Mouse (Mus musculus): ENCODE measurements around the gene Marveld1.

Marveld1 gene

DNA sequence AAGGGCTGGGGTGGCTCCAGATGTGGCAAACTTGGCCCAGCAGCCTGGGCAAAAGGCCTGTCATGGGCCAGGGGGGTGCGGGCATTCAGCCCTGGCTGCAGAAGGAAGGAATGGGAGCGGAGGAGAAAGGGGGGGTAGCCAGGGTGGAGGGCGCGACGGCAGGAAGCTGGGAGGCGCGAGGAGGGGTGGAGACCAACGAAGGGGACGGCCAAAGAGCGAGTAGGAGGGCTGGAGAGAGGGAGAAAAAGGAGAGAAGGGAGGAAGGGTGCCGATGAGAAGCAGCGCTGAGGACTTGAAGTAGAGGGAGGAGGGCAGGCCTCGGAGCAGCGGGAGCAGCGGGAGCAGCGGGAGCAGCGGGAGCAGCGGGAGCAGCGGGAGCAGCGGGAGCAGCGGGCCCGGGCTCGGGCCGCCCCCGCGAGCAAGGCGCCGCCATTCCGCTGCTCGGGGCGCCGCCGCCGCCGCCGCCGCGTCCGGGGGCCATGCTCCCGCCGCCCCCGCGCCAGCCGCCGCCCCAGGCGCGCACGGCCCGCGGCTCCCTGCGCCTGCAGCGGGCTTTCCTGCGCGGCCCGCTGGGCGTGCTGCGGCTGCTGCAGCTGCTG is at the start of gene Marveld1:
Gene Marveld1, plus strand, starts transcription at position 231 of the 599 bp plus-strand sequence.
- no peak for DNase-seq (ENCODE audit: low read depth, low spot score)

DNA sequence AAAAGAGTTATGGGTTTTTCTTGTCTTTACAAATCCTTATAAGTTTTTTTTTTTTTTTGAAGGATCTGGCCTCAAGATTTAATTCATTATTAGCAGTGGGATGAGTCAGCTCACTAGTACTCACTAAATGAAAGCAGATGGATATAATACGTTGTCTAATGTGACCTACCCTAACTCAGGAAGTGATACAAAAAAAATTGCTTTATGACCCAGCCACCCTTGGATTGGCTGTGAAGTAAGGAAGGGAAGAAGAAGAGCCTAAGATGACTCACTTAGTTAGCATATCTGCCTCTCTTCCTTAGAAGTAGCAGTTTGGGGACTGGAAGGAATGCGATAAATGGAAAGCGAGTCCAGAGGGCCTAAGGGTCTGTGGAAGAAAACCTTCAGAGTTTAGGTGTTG is 47.8 kb upstream of the Marveld1 start:
- DNase-seq (ENCODE audit: low read depth, low spot score), result no peak

DNA sequence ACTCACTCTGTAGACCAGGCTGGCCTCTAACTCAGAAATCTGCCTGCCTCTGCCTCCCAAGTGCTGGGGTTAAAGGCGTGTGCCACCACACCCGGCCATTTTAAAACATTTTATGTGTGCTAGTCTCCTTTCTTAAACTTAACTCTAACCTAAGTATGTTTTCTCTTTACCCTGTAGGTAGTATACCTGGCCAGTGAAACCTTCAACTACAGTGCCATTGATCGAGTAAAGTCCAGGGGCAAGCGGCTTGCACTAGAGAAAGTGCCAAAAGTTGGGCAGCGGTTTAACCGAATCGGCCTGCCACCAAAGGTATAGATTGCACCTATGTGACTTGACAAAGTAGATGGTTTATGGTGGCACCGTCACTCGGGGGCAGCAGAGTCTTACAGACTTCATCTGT is 42.5 kb upstream of the Marveld1 start:
- DNase-seq (ENCODE audit: low read depth, low spot score), result no peak

DNA sequence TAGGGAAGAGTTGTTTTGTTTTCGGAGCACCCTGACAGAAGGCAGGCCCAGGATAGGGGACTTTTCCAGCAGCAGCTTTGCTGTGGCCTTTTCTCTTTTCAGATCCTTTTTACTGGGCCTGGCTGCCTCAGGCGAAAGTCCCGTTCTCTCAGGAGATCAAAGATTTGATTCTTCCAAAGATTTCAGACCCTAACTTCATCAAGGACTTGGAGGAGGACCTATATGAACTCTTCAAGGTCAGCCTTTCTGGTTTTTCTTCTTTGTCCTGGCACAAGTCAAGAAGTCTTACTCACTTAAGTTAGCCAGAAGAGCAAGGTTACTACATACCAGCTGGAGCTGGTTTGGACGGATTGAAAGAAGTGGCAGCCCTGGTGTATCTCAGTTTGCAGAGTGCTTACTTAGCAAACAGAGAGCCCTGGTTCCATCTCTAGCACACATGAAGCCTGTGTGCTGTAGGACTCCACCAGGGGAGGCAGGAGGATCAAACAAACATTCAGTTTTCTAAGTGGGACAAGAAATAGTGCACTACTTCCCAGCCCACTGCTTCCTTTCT is 31.3 kb upstream of the Marveld1 start:
- no peak for DNase-seq (ENCODE audit: low read depth, low spot score)

DNA sequence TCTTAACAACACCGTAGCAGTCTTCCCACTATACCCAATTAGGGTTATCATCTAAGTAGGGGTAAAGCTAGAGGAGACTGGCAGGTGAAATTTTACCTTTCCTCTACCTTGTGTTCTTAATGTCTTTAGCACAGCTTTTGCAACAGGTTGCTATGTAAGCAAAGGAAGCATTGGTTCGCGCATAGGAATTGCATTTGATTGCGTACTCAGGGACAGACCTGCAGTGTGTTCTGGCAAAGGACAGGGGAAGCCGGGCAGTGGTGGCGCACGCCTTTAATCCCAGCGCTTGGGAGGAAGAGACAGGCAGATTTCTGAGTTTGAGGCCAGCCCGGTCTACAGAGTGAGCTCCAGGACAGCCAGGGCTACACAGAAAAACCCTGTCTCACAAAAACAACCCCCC is 29.1 kb upstream of the Marveld1 start:
- DNase-seq (ENCODE audit: low read depth, low spot score), result no peak

DNA sequence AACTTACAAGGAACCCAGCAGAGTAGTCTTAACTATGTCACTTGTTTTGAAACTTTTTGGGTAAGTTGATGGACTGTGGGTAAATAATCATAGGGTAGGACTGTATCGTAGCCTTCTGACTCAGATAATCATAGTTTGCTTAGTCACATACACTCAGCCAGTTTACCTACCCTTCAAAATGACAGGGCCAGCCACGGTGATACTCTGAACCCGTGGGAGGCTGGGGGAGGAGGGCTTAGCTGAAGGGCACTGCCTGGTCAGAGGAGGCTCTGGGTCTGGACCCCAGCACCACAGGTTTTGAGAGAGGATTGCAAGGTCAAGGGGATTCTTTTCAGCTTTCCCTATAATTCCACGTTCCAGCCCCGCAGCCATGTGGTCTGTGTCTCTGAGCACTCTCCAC is 28.6 kb upstream of the Marveld1 start:
- no peak for DNase-seq (ENCODE audit: low read depth, low spot score)

DNA sequence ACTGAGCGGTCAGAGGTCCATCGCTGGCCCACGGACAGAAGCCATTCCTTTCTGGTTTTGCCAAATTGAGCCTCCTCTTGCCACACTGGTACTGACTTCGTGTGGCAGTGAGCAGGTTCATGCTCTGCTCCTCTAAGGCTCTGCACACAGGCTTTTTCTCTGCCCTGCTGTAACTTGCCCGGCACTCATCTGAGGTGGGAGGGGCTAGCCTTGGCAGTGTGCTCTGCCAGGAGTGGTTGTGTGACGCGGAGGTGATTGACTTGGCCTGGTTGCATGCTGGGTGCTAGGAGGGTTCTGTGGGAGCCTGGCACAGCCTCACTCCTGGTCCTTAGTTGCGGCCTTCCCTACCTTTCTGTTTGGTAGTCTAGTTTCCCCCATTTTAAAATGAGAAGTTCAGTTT is 26.7 kb upstream of the Marveld1 start:
- no peak for DNase-seq (ENCODE audit: low read depth, low spot score)

DNA sequence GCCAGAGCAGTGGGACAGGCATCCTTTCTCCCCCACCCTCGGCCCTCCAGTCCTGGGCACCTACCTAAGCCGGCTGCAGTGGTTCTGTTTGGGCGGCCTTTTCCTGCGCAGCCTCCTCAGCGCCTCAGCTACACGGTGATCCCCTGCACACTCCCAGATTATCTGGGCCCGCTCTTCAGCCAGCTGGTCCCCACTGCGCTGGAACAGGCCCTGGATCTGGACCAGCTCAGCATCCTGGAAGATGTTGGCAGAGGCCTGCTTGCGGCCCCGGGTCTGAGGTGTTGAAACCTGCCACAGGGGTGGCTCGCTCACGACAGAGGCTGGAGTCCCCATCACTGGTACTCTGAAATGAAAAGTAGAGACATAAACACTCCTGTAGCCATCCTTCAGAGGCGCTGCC is 22.5 kb upstream of the Marveld1 start:
- DNase-seq (ENCODE audit: low read depth, low spot score), result no peak

DNA sequence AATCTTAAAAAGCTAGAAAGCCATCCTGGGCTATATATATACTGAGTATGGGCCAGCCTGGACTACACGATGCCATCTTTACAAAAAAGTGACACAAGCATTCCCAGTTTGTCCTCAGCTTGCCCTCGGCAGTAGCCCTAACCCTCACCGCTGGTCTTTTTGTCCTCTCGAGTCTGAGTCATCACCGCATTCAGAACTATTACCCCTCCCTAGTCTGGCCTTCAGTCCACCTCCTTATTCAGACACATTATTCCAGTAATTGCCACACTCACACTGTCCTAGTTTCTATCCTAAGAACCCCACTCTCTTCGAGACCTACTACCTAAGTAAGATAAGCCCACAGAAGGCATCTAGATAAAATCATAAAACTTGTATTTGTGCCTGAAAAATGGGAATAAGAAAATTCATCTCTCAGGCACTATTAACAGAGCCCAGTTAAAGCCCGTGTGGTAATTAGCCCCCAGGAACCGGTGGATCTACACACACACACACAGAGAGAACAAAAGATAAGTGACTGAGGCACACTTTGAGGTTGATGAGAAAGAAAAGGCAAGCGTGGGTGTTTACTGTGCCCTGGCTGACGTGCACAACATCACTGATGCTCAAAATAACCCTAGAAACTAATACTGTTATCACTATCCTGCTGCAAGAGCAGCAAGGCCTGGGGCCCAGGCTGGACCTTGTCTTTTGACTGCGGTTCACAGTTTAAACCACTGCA is 21.5 kb upstream of the Marveld1 start:
- no peak for DNase-seq (ENCODE audit: low read depth, low spot score)

DNA sequence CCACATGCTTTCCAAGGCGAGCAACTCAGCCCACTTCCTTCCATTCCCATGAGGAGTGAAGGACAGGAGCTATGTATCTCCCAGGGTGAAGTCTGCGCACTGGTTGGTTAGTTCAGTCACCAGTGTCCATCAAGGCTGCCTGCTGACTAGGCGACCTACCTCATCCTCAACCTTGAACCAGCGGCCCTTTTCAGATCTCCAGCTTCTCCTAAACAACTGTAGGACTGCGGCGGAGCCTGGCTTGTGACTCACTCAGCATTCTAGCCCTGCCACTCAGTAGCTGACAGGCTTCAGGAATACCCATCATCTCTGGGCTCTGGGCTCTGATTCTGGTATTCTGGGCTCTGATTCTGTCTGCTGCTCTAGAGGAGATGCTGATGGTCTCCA is 21.0 kb upstream of the Marveld1 start:
- DNase-seq (ENCODE audit: low read depth, low spot score), result no peak

DNA sequence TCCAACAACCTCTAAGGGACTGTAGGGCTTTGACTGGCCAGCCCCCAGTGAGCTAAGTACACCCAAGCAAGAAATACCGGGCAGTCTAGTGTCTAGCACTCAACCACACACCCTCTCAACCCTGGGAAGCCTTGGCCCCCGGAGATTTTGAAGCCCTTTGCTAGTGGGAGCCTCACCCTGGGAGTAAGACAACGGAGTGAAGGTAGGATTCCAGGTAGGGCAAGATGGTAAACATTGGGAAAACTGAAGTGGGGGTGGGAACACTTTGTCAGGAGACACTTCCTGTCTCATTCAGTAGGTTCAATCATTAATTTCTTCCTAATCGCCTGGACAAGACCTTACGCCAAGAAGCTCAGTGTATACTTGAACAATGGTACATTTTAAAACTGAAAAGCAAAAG is 20.2 kb upstream of the Marveld1 start:
- DNase-seq (ENCODE audit: low read depth, low spot score), result no peak

DNA sequence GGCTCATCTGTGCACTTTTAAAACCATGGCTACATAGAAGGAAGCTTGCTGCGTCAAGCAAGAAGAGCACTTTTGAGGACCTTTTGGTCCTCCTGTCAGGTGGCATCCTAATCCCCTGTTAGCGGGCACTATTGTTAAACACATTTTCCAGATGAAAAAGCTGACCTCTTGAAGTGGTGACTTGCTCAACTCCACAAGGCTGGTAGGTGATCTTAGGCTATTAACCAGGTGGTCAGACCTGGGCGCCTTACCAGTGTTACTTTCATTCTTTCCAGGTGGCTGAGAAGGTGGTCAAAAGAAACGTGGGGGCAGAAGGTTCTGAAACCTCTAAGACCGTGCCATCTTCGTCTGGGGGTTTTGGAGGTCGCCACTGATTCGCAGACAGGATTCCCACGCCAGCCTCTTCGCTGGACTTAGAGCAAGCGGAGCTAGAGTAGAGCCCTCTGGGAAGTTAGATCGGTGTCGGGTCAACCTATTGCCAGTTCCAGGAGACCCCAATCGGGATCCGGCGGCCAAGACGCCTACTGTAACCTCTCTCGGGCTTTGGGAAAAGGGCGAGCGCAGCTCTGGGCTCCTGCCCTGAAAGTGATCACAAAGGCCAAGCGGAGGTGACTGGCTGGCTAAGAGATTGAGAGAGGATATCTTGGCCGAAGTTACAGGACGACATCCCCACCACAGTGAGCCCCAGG is 19.0 kb upstream of the Marveld1 start:
- DNase-seq (ENCODE audit: low read depth, low spot score), result no peak

DNA sequence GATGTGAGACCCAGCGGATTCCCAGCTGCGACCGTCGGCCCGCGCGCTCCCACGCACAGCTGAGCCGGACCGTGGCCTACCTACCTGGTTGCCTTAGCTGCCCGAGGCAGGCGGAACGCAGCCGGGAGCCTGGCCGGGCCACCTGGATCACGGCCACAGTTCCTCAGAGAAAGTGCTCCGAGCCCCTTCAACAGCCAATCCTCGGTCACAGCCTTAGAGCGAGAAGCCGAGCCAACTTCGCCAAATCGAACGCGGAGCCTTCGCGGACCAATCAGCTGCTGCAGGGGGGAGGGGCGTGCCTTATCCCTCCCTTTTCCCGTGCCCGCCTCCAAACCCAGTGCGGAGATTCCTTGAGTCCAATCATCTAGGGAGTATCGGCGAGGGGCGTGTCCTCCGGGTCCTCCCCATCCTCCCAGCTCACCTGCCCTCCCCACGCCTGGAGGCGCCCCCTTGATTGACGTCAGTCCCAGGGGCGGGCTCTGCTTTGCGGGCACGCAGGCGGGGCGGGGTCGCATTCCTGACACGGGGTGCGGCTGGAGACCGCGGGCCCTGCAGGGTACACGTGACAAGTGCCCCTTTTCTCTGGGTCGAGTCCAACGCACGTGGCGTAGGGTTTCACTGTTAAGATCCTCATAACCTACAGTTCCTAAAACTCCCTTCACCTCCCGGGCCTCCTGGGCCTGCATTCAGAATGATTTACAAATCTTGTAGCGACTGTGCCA is 18.3 kb upstream of the Marveld1 start, which contains the start of gene Avpi1:
Gene Avpi1, minus strand, starts transcription at position 273 of the 722 bp plus-strand sequence.
- DNase-seq (ENCODE audit: low read depth, low spot score), result peak; percentile 95

DNA sequence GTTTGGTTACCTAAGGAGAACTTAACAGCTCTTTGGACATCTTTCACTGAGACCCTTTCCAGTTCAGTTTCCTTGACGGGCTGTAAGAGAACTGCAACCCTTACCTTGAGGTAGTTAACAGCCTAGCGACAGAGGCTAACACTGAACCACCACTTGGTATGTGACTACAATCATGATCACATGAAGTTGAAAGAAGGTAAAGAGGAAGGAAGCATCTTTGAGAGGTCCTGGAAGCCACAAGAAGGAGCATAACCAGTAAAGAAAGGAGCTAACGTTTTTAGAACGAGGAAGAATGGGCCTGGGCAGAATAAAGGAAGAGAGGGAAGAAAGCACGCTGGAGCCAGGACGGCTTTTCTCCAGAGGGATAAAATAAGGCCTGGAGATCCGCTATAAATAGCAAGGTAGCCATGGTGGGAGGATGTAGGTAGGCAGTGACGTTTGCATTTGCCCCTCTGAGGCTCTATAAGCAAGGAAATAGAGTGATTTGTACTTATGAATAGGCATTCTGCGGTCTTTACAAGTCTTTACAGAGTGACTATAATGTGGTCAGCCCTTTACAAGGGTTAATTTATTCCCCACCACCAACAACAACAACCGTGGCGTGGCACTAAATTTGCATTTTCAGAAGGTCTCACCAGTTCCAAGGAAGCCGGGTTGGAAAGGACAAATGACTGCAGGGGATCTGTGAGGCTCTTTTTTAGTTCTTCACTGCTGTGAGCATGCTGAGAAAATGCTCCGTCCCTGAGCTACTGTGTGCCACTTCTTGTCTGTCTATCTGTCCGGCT is 17.5 kb upstream of the Marveld1 start:
- DNase-seq (ENCODE audit: low read depth, low spot score), result no peak

DNA sequence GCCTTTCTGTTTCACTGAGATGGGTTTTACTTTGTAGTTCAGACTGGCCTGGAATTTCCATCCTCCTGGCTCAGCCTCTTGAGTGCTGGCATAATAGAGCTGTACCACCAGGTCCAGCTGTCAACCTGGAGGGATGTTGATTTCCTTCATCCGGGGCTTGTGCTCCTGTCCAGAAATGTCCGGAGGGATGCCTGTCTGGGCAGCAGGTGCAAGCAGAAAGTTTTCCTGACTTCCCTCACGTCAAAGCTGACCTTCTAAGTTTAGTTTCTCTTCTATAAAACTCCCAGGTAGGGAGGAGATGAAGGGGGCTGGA is 16.9 kb upstream of the Marveld1 start:
- no peak for DNase-seq (ENCODE audit: low read depth, low spot score)

DNA sequence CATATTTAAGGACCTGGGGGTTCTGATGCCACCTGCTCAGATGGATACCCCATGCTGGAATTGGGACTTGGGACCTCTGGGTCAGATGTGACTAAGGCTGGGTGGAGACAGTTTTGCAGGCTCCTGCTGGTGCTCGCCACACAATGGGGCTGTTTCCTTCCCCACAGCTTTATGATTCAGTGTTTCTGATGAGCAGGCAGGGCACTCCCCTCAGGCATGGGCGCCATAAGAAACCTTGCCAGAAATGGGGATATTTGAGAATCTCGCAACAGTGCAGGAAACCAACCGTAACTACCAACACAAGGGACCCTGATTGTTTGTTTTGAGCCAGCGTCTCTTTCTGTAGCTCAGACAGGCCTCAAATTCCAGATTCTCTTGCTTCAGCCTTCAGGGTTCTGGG is 16.1 kb upstream of the Marveld1 start:
- DNase-seq (ENCODE audit: low read depth, low spot score), result no peak

DNA sequence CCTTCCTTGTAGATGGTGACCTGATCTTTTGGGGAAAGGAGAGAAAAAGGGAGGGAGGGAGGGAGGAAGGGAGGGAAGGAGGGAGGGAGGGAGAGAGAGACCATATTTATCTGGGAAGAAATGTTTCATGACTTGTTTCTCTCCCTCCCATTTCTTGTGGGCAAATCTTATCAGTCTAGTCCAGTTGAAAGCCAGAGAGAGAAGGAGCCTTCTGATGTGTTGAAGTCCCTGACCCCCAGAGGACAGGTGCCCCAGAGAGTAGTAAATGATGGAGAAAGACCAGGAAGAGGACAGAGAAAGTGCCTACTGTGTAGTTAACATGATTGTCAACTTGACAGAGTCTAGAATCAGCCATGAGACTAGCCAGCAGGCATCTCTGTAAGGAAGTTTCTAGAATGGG is 12.1 kb upstream of the Marveld1 start:
- no peak for DNase-seq (ENCODE audit: low read depth, low spot score)

DNA sequence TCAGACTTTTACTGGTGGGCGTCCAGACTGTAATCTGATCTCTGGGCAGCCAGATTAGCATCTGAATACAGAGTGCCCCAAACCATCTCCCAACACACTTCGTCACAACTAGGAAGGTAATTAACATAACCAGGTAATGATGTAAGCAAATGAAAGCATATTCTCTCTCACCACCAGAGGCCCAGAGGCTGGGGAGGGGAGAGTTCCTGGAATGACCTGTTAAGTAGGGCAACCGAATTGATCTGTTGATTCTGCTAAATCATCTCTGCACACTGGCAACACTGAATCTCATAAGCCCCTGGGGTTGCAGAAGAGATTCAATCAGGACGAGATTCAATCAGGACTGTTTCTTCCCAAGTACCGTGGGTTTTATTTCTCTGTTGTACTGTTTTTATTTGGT is 11.1 kb upstream of the Marveld1 start:
- DNase-seq (ENCODE audit: low read depth, low spot score), result no peak

DNA sequence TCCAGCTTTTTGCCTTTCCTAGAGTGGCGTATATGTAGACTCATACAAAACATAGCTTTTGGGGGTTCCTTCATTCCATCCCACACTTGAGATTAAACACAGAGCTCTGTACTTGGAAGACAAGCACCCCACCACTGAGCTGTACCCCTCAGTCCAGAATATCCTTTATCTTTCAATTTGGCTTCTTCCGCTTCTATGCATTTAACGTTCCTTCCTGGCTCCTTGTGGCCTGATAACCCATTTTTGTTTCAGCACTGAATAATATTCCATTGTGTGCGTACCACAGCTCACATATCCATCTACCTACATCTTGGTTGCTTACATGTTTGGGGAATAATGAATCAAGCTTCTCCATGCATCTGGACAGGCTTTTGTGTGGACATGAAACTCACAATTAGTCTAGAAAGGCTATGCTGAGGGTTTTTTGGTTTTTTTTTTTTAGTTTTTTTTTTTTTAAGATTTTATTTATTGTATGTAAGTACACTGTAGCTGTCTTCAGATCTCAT is 10.0 kb upstream of the Marveld1 start:
- DNase-seq (ENCODE audit: low read depth, low spot score), result no peak

DNA sequence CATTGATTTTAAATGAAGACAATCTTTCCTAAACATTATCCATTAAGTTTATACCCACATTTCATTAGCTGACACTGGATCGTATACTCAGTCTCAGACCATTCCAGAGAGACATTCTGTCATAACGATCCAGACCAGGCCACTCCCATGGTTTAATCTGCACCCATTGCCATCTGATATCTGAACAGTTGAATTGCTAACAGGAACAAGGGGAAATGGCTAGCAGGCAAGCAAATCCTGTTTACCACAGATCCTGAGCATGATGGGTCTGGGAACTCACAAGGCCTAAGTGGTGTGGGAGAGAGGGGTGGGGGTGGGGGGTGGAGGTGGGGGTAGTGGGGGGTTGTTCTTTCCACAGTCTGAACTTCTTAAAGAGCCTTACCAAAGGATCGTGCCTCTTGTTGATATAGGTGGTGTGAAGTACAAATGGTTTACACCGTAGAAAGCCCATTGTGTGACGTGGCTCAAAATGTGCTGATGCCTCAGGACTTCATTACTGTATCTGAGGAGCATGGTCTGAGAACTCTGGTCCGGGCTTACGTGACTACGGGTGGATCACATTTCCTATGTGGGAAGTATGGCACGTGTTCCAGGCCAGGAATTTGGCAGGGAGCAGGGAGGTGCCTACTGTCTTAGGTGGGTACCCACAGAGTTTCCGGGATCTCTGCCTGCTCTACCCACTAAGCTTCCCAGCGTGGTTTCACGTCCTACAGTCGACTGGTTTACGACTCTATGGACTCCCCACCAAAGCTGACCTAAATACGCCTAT is 8.5 kb upstream of the Marveld1 start:
- no peak for DNase-seq (ENCODE audit: low read depth, low spot score)

Measured in brain, embryonic 18.5 days (tissue).